Mouse (Mus musculus): ENCODE measurements around the gene U2surp.

DNA sequence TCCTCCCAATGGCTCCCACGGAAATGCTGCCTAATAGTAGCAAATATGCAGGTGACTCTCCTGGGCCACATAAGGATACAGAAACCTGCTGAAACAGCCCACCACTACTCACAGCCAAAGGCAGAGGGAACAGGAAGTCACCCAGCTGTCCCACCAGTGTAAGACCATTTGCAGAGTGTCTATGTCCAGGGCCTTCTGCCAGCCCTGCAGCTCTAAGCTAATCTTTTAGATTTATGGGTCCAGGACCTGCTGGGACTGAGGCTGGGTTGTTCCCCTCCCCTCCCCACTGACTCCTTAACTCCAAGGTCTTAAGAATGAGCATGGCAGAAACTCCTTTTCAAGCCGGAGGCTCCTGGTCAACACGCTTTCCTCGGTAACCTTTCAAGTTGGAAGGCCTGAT lies 83.5 kb downstream of the U2surp start:
- no peak for TF ChIP-seq CTCF (IDR thresholded peaks at IDR 0.05; ENCODE audit: borderline replicate concordance, extremely low read depth, insufficient read depth, insufficient read length)
- TF ChIP-seq POLR2A (IDR thresholded peaks at IDR 0.05; ENCODE audit: borderline replicate concordance, extremely low read depth, insufficient read depth, insufficient read length, poor library complexity, severe bottlenecking): no peak
